Mouse (Mus musculus) liver, postnatal 0 days (tissue): ENCODE measurements at regions not wholly inside any gene's neighbourhood (a gene's known extent, or its start where the extent isn't known, plus 50 kb on each side); places are given as distances from the start of the nearest gene placed in this dataset.

Source experiments
- ATAC-seq: fragments of 200-750 bp; cut with Nextera tagmentation; 2 replicates; pipeline ENCODE4 v1.8.0; 2017; ENCODE audit warnings: mild to moderate bottlenecking, moderate library complexity
- DNase-seq: peaks from one replicate; pipeline ENCODE4 v3.0.0-alpha.2; 2016
- H3K27ac ChIP-seq: fragments of 300-500 bp; sonication (generic); 2 replicates; pipeline ENCODE4 v1.5.1; 2014; ENCODE audit warnings: antibody characterized with exemption, moderate library complexity, mild to moderate bottlenecking, low read depth
- H3K27me3 ChIP-seq: fragments of 300-500 bp; sonication (generic); 2 replicates; pipeline ENCODE4 v1.6.1; 2014; ENCODE audit warnings: low read length, control low read depth, mixed read lengths; ENCODE audit not compliant: insufficient read depth
- H3K36me3 ChIP-seq: fragments of 300-500 bp; sonication (generic); replicated peaks from 2 replicates; pipeline ENCODE4 v1.6.1; 2014; ENCODE audit warnings: mild to moderate bottlenecking, control low read depth, low read length, moderate library complexity, mixed read lengths; ENCODE audit not compliant: insufficient read depth
- H3K4me1 ChIP-seq: fragments of 300-500 bp; sonication (generic); 2 replicates; pipeline ENCODE4 v1.6.1; 2014; ENCODE audit warnings: antibody characterized with exemption, mild to moderate bottlenecking, control low read depth; ENCODE audit not compliant: insufficient read depth
- H3K4me2 ChIP-seq: fragments of 300-500 bp; sonication (generic); 2 replicates; pipeline ENCODE4 v1.6.1; 2014; ENCODE audit warnings: low read depth, mild to moderate bottlenecking, low read length, moderate library complexity, mixed read lengths
- H3K4me3 ChIP-seq: fragments of 300-500 bp; sonication (generic); 2 replicates; pipeline ENCODE4 v1.5.1; 2014; ENCODE audit warnings: low read depth, low read length
- H3K9ac ChIP-seq: fragments of 300-500 bp; sonication (generic); replicated peaks from 2 replicates; pipeline ENCODE4 v1.6.1; 2014; ENCODE audit warnings: mild to moderate bottlenecking, moderate library complexity
- H3K9me3 ChIP-seq: fragments of 300-500 bp; sonication (generic); 2 replicates; pipeline ENCODE4 v1.6.1; 2016; ENCODE audit warnings: mild to moderate bottlenecking, control low read depth, low read length, mixed read lengths
- CTCF ChIP-seq: sonication (generic); IDR thresholded peaks from 2 replicates; pipeline ENCODE4 v1.5.1; 2016; ENCODE audit warnings: antibody characterized with exemption, low read depth
- EP300 ChIP-seq: IDR thresholded peaks from 2 replicates; pipeline ENCODE4 v1.6.1; 2016; ENCODE audit warnings: antibody characterized with exemption, low read depth, mild to moderate bottlenecking
- WGBS: fragments of 180-500 bp; shearing (Covaris S2); extraction: QIAGEN DNeasy Blood & Tissue Kit; methylation state at CpG from one replicate; pipeline ENCODE4 v1.1.7; 2014; ENCODE audit not compliant: insufficient replicate concordance; 5-methylcytosine and 5-hydroxymethylcytosine counted together

DNA sequence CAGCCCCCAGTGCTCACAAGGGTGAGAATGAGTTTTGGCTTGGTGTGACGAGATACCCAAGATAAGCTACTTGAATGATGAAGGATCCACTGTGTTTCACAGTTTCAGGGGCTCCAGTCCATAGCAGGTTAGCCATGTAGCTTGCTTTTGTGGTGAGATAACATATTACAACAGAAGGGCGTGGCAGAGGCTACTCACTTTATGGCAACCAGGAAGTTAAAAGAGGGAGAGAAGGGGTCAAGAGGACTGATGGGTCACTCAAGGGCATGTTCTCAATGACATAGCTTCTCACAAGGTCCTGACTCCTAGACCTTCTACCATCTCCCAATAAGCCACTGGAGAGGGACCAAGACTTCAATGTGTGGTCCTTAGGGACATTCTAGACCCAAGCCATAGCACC is 159.4 kb upstream of the Kiz start:
- H3K9me3 ChIP-seq = no peaks in the 10 kb centered on the region
- WGBS = 72% methylated on average over 2 of the region's 2 CpGs
- no peaks in the 10 kb centered on the region for H3K27me3 ChIP-seq
- no peak overlapping the region for H3K4me3 ChIP-seq
- no peak overlapping the region for H3K9ac ChIP-seq
- no peak overlapping the region for H3K27ac ChIP-seq
- H3K36me3 ChIP-seq = no peaks in the 10 kb centered on the region
- no peak for TF ChIP-seq CTCF
- TF ChIP-seq EP300 = no peak
- DNase-seq (no peak), ATAC-seq (no peak)
- no peaks in the 10 kb centered on the region for H3K4me1 ChIP-seq
- no peak overlapping the region for H3K4me2 ChIP-seq

- no peak overlapping the region for H3K9ac ChIP-seq
- no peak overlapping the region for H3K27ac ChIP-seq
- TF ChIP-seq CTCF = no peak
- no peak for TF ChIP-seq EP300
- H3K4me1 ChIP-seq = no peaks in the 10 kb centered on the region
- no peaks in the 10 kb centered on the region for H3K27me3 ChIP-seq
- no peaks in the 10 kb centered on the region for H3K36me3 ChIP-seq
- 74% methylated on average over 4 of the region's 4 CpGs for WGBS
- ATAC-seq = no peak
- H3K4me2 ChIP-seq = no peak overlapping the region
- no peak overlapping the region for H3K4me3 ChIP-seq
- no peak for DNase-seq
- H3K9me3 ChIP-seq = no peaks in the 10 kb centered on the region
Observed at GRCm38 (mm10) chr2:146696727-146697126, 158.9 kb upstream of the Kiz start.

- no peaks in the 10 kb centered on the region for H3K4me1 ChIP-seq
- DNase-seq (no peak), ATAC-seq (no peak)
- no peak for TF ChIP-seq EP300
- TF ChIP-seq CTCF = no peak
- H3K27me3 ChIP-seq = no peaks in the 10 kb centered on the region
- no peak overlapping the region for H3K9ac ChIP-seq
- no peak overlapping the region for H3K27ac ChIP-seq
- H3K4me2 ChIP-seq = no peak overlapping the region
- no peaks in the 10 kb centered on the region for H3K36me3 ChIP-seq
- no peaks in the 10 kb centered on the region for H3K9me3 ChIP-seq
- no peak overlapping the region for H3K4me3 ChIP-seq
- WGBS = 60% methylated on average over 8 of the region's 8 CpGs
Observed at GRCm38 (mm10) chr2:146710676-146711075, 145.0 kb upstream of the Kiz start.

GRCm38 (mm10) chr2:146721184-146721715 is 134.4 kb upstream of the Kiz start:
- Histone ChIP-seq H3K4me1 (no peaks in the 10 kb centered on the region), H3K9ac (no peak overlapping the region), H3K9me3 (no peaks in the 10 kb centered on the region), H3K4me3 (no peak overlapping the region), H3K27me3 (no peaks in the 10 kb centered on the region), H3K4me2 (no peak overlapping the region), H3K36me3 (no peaks in the 10 kb centered on the region), H3K27ac (no peak overlapping the region)
- 48% methylated on average over 10 of the region's 10 CpGs for WGBS
- ATAC-seq (no peak), DNase-seq (no peak)
- TF ChIP-seq CTCF (no peak), EP300 (no peak)

GRCm38 (mm10) chr2:146722351-146723025 is 133.2 kb upstream of the Kiz start:
- no peak overlapping the region for H3K4me2 ChIP-seq
- no peak for DNase-seq
- no peaks in the 10 kb centered on the region for H3K4me1 ChIP-seq
- no peaks in the 10 kb centered on the region for H3K27me3 ChIP-seq
- H3K4me3 ChIP-seq = no peak overlapping the region
- ATAC-seq = no peak
- TF ChIP-seq CTCF = no peak
- TF ChIP-seq EP300 = no peak
- no peaks in the 10 kb centered on the region for H3K9me3 ChIP-seq
- no peak overlapping the region for H3K9ac ChIP-seq
- no peaks in the 10 kb centered on the region for H3K36me3 ChIP-seq
- H3K27ac ChIP-seq = no peak overlapping the region
- WGBS = 72% methylated on average over 8 of the region's 8 CpGs

GRCm38 (mm10) chr2:146723172-146723571 is 132.5 kb upstream of the Kiz start:
- Histone ChIP-seq H3K36me3 (no peaks in the 10 kb centered on the region), H3K4me3 (no peak overlapping the region), H3K9me3 (no peaks in the 10 kb centered on the region), H3K9ac (no peak overlapping the region), H3K4me1 (no peaks in the 10 kb centered on the region), H3K27ac (no peak overlapping the region), H3K27me3 (no peaks in the 10 kb centered on the region), H3K4me2 (no peak overlapping the region)
- WGBS = 69% methylated on average over 9 of the region's 9 CpGs
- no peak for DNase-seq
- TF ChIP-seq EP300 (no peak), CTCF (no peak)
- no peak for ATAC-seq
